Mouse (Mus musculus) embryonic fibroblast, embryonic 13.5 days (primary cell): ENCODE measurements around the gene Exoc4.

Experiments
- CTCF ChIP-seq: IDR thresholded peaks from 2 replicates; pipeline ENCODE4 v1.5.1; 2011; ENCODE audit warnings: mild to moderate bottlenecking, control low read depth, low read length, moderate library complexity, borderline replicate concordance; ENCODE audit not compliant: insufficient read depth
- POLR2A ChIP-seq: IDR thresholded peaks from 2 replicates; pipeline ENCODE4 v1.6.1; 2011; ENCODE audit warnings: low read depth, mild to moderate bottlenecking, control low read depth, low read length, moderate library complexity

GRCm38 (mm10) chr6:33999530-33999929 lies 750.6 kb downstream of the Exoc4 start:
- no peak for TF ChIP-seq POLR2A
- no peak for TF ChIP-seq CTCF
